Mouse (Mus musculus) urinary bladder, adult 18-20 months (tissue): ENCODE data around the gene Sae1.
"Not testable (repeated sequence)": the region's sequence is repeated elsewhere in the genome, so short reads cannot be mapped to it uniquely, and the experiment has no call there.

Source experiments
- DNase-seq, 2 experiments: peaks; one replicate each; pipeline ENCODE4 v3.0.0; 2022; ENCODE audit warnings: low spot score in 2 of 2, mixed read lengths in 2 of 2

The Sae1 gene

DNA sequence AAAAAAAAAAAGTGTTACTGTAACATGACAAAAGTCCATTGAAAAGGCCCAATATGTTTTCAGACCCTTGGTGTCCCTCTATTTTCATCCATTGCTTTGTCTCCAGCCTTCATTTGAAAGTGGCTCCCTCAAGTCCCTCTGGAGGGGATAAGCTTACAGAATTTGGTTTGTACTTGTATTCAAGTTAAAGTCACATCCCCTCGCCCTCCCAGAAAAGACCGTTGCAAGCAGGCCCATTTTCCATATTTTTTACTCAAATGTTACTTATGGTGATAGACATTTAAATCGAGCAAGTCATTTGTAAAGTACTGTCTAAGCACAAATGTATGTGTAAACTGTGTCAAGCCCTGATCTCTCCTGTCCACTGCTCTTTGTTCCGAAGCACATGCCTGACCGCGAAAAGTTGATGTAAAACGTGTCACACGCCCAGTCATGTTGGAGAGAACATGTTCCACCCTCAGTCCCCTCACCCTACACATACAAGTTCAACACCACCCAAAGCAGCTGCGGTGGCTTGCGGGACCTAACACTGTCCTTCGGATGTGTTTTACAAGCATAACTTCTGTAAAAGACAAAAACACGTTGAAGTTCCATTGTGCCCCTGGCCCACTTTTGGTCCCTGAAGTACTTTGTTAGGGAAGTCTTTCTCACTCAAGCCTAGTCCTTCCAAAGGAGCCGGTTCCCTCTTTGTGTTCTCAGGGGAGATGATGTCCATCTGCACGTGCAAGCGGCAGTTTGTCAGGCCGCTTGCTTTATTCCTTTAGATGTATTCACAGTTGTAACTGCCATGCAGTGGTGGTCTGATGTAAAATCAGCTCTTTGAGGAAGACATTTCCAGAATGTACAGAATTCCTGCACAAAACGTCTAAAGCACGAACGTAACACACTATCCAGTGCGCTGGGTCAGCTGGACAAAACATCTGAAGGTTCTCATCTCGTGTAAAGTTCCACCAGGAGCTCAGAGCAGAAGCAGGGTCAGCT, 15.7 kb upstream of the Sae1 start:
- DNase-seq, result no peak

GRCm38 (mm10) chr7:16402449-16402848, 14.8 kb upstream of the Sae1 start:
- DNase-seq, result no peak

DNA sequence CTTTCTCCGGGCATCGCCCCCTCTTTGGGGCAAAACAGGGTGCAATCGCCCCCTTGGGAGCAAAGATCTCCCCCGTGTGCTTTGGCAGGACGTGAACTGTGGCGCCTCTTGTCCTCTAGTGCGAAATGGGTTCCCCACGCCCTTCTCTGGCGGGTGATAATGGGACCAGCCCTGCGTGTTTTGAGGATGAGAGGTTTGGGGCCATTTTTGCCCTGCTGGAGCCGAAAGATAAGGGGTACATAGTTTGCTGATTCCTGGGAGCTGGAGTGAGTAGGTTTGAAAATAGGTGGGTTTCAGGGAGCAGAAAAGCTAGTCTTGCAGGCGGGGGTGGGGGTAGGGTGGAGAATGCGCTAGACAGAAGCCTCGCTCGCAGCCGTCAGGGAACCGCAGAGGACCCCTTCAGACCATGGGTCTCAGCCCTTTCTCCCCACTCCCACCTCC, 14.4 kb upstream of the Sae1 start:
- no peak for DNase-seq

- peak; percentile 88 to 90 for DNase-seq
Measured at GRCm38 (mm10) chr7:16400689-16401611, 13.3 kb upstream of the Sae1 start, which contains the start of gene Zc3h4. Zc3h4 (plus strand) TSS chr7:16400910.

- peak; percentile 92 to 98 for DNase-seq
Measured at GRCm38 (mm10) chr7:16399820-16400688, 12.4 kb upstream of the Sae1 start.

GRCm38 (mm10) chr7:16399098-16399819, 11.7 kb upstream of the Sae1 start:
- peak; percentile 83 to 89 for DNase-seq

- no peak for DNase-seq
Measured at GRCm38 (mm10) chr7:16398387-16399050, 10.9 kb upstream of the Sae1 start.

DNA sequence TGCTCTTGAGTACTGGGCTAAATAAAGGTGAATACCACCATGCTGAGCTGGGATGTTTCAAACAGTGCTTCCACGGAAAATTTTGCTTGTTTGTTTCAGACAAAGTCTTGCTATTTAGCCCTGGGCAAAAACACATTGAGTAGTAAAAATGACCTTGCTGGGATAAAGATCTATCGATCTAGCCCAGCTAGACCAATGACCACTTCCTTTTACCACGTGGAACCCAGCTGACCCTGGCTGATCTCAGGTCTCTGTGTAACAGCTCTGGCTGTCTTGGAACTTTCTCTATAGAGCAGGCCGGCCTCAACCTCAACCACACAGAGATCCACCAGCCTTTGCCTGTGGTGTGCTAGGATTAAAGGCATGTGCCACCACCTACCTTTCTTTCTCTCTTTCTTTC, 9.9 kb upstream of the Sae1 start:
- no peak for DNase-seq

DNA sequence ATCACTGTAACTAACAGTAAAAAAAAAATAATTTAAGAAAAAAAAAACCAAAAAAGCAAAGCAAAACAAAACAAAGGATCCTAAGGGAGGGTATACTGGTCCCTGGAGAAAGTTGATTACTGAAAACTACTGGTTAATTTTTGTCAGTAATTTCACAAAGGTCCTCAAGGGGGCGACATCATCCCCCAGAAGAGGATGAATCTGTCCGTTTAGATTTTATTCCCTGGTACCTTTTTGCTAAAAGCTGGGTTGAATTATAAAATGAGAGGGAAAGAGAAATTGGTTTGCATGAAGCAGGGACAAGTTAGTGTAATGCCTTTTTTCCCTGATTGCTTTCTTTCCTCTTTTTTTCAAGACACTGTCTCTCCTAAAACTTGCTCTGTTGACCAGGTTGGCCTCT, 8.3 kb upstream of the Sae1 start:
- DNase-seq, result no peak

GRCm38 (mm10) chr7:16392923-16393322, 5.3 kb upstream of the Sae1 start:
- no peak for DNase-seq

- not testable (repeated sequence) for DNase-seq
Measured at GRCm38 (mm10) chr7:16389942-16390341, 2.3 kb upstream of the Sae1 start.

- no peak for DNase-seq
Measured at GRCm38 (mm10) chr7:16376505-16376904, 11.1 kb downstream of the Sae1 start.

GRCm38 (mm10) chr7:16374989-16375388, 12.6 kb downstream of the Sae1 start:
- no peak for DNase-seq

GRCm38 (mm10) chr7:16373719-16374118, 13.9 kb downstream of the Sae1 start:
- DNase-seq, result no peak

DNA sequence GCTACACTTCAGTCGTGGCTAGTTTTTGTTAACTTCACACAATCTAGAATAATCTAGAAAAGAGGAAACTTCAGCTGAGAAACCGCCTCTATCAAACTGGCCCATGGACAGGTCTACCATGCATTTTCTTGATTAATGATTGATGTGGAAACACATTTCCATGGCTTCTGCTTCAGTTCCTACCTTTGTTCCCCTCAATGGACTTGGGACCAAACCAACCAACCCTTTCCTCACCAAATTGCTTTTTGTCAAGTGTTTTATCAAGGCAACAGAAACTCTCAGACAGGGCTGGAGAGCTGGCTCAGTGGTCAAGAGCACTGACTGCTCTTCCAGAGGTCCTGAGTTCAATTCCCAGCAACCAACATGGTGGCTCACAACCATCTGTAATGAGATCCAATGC, 17.0 kb downstream of the Sae1 start:
- DNase-seq, result no peak

DNA sequence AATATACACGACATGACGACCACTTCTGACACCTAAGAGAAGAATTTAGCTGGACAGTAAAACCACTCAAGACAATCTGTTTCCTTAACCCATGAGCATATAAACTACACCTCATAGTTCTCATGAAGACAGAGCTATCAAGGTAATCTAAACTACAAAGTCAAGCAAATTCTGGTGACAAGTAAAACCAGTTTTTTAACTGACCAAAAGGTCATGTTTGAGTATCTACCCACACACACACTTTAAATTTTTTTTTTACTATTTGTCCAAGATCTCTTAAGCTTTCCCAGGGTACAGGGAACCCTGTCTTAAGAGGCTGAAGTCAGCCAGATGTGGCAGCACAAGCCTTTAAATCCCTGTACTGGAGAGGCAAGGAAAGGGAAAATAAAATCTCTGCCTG, 18.8 kb downstream of the Sae1 start:
- no peak for DNase-seq

DNA sequence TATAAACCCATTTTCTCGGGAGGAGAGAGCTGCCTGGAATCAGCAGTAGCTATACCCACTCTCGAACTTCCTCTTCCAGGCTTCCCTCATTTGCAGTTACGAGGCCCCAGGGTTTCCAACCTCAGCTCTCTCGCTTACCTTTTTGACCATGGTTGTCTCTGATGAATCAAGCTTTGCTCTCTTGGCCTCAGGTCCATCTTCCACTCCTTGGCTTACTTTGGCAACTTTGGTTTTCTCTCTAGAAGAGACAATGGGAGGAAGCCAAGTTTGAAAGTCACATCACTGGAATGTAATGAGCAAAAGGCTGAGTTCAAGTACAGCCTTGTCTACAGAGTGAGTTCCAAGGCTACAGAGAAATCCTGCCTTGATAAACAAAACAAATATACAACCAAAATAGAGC, 20.9 kb downstream of the Sae1 start:
- no peak for DNase-seq

GRCm38 (mm10) chr7:16366133-16366646, 21.4 kb downstream of the Sae1 start:
- peak in 1 of 2 experiments; percentile 33 for DNase-seq

DNA sequence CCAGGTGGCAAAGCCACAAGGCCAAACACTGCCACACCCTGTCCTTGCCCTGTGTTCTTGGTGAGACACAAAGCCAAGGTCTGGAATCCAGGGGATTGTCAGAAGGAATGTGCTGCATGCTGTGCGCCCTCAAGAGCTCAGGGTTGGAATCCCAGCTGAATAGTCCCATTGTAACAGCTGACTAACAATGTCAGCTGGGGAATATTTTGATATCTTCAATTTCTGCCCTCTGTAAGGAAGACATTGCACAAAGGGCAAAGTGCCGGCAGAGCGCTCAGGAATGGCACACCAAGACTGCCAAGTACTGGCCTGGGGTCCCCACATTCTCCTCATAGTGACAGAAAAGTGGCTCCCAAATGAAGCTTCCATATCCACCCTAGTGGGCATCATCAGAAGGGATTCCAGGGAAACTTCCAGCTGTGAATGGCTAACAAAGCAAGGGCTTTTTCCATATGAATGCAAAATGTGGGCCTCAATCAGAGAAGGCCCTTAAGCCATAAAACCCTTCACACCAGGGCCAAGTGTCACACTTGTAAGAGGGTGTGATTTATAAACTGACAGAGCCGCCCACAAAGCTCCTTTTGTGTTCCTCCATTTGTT, 22.6 kb downstream of the Sae1 start:
- DNase-seq, result no peak
